Mouse (Mus musculus) midbrain, postnatal 0 days (tissue): ENCODE data around the gene Jarid2. TPM values are rescaled to one million over a fixed set of nuclear protein-coding genes. Genes with fewer than 3 reads are reported as not detected.
"Not testable (repeated sequence)": the region's sequence is repeated elsewhere in the genome, so short reads cannot be mapped to it uniquely, and the experiment has no call there.

Experiments used
- ATAC-seq: fragments of 200-750 bp; cut with Nextera tagmentation; 2 replicates; pipeline ENCODE4 v1.8.0; 2017; ENCODE audit warnings: moderate number of reproducible peaks, mild to moderate bottlenecking, moderate TSS enrichment, moderate library complexity; ENCODE audit not compliant: low FRiP score
- DNase-seq: peaks from one replicate; pipeline ENCODE4 v3.0.0-alpha.2; 2015; ENCODE audit warnings: low spot score
- H3K27ac ChIP-seq: fragments of 300-500 bp; sonication (generic); 2 replicates; pipeline ENCODE4 v1.5.1; 2014; ENCODE audit warnings: low read depth, mild to moderate bottlenecking, low read length, mixed read lengths
- H3K27me3 ChIP-seq: fragments of 300-500 bp; sonication (generic); 2 replicates; pipeline ENCODE4 v1.6.1; 2014; ENCODE audit warnings: low read length, control low read depth, mixed read lengths; ENCODE audit not compliant: insufficient read depth
- H3K36me3 ChIP-seq: fragments of 300-500 bp; sonication (generic); 2 replicates; pipeline ENCODE4 v1.6.1; 2014; ENCODE audit warnings: low read length, control low read depth, mixed read lengths; ENCODE audit not compliant: insufficient read depth
- H3K4me1 ChIP-seq: fragments of 300-500 bp; sonication (generic); 2 replicates; pipeline ENCODE4 v1.6.1; 2014; ENCODE audit warnings: mild to moderate bottlenecking, control low read depth, antibody characterized with exemption, low read length, mixed read lengths; ENCODE audit not compliant: insufficient read depth
- H3K4me2 ChIP-seq: fragments of 300-500 bp; sonication (generic); 2 replicates; pipeline ENCODE4 v1.6.1; 2014; ENCODE audit warnings: low read depth, mild to moderate bottlenecking, low read length, mixed read lengths; ENCODE audit not compliant: poor library complexity, severe bottlenecking
- H3K4me3 ChIP-seq: fragments of 300-500 bp; sonication (generic); 2 replicates; pipeline ENCODE4 v1.5.1; 2014; ENCODE audit warnings: low read depth, mild to moderate bottlenecking, low read length, moderate library complexity
- H3K9ac ChIP-seq: fragments of 300-500 bp; sonication (generic); replicated peaks from 2 replicates; pipeline ENCODE4 v1.6.1; 2014; ENCODE audit warnings: mild to moderate bottlenecking, low read length, moderate library complexity, mixed read lengths; ENCODE audit not compliant: poor library complexity, severe bottlenecking
- H3K9me3 ChIP-seq: fragments of 300-500 bp; sonication (generic); 2 replicates; pipeline ENCODE4 v1.6.1; 2016; ENCODE audit warnings: low read length, control low read depth
- CTCF ChIP-seq: IDR thresholded peaks from 2 replicates; pipeline ENCODE4 v1.5.1; 2016; ENCODE audit warnings: antibody characterized with exemption, mild to moderate bottlenecking
- WGBS: fragments of 180-500 bp; shearing (Covaris S2); extraction: QIAGEN DNeasy Blood & Tissue Kit; methylation state at CpG from one replicate; pipeline ENCODE4 v1.1.7; 2014; 5-methylcytosine and 5-hydroxymethylcytosine counted together
- polyA plus RNA-seq: library from polyadenylated mRNA; unstranded; fragments of >200 nt; fragmentation: Nextera tagmentation; extraction: Ambion mirVana; gene quantifications from 2 replicates; pipeline ENCODE4 v1.2.1, GENCODE M21; 2015
- total RNA-seq: library from RNA; depleted of rRNA; stranded (reverse); fragments of >200 nt; gene quantifications from 2 replicates; pipeline ENCODE4 v1.2.3, GENCODE M21; 2014

The Jarid2 gene
- total and polyA plus RNA-seq, 2 experiments from 2014 or later: 18.0 to 19.3 TPM

GRCm38 (mm10) chr13:44711882-44712281 lies 17.4 kb upstream of the Jarid2 start:
- TF ChIP-seq CTCF: no peak
- ATAC-seq: no peak
- no peaks in the 10 kb centered on the region for H3K9me3 ChIP-seq
- H3K4me2 ChIP-seq: no peak overlapping the region
- H3K4me3 ChIP-seq: no peak overlapping the region
- no peak overlapping the region for H3K9ac ChIP-seq
- no peak for DNase-seq
- 42% methylated on average over 1 of the region's 1 CpGs for WGBS
- H3K36me3 ChIP-seq: no peaks in the 10 kb centered on the region
- H3K4me1 ChIP-seq: no peaks in the 10 kb centered on the region
- H3K27me3 ChIP-seq: no peaks in the 10 kb centered on the region
- H3K27ac ChIP-seq: no peak overlapping the region

GRCm38 (mm10) chr13:44715187-44715885 lies 13.9 kb upstream of the Jarid2 start:
- Histone ChIP-seq H3K4me3 (no peak overlapping the region), H3K27me3 (no peaks in the 10 kb centered on the region), H3K9me3 (no peaks in the 10 kb centered on the region), H3K4me1 (no peaks in the 10 kb centered on the region), H3K9ac (no peak overlapping the region), H3K27ac (no peak overlapping the region), H3K4me2 (no peak overlapping the region), H3K36me3 (no peaks in the 10 kb centered on the region)
- WGBS: 28% methylated on average over 10 of the region's 10 CpGs
- TF ChIP-seq CTCF: no peak
- ATAC-seq (no peak), DNase-seq (no peak)

GRCm38 (mm10) chr13:44717838-44718237 lies 11.4 kb upstream of the Jarid2 start:
- Histone ChIP-seq H3K9ac (no peak overlapping the region), H3K4me3 (no peak overlapping the region), H3K27me3 (no peaks in the 10 kb centered on the region), H3K4me2 (no peak overlapping the region), H3K27ac (no peak overlapping the region), H3K4me1 (no peaks in the 10 kb centered on the region), H3K36me3 (no peaks in the 10 kb centered on the region), H3K9me3 (no peaks in the 10 kb centered on the region)
- DNase-seq: no peak
- 96% methylated on average over 9 of the region's 9 CpGs for WGBS
- TF ChIP-seq CTCF: no peak
- ATAC-seq: no peak

GRCm38 (mm10) chr13:44718465-44718864 lies 10.8 kb upstream of the Jarid2 start:
- H3K27me3 ChIP-seq, H3K36me3 ChIP-seq, ATAC-seq, H3K9me3 ChIP-seq, H3K9ac ChIP-seq, H3K4me1 ChIP-seq, DNase-seq, H3K4me2 ChIP-seq, H3K27ac ChIP-seq, H3K4me3 ChIP-seq: not testable (repeated sequence)
- 88% methylated on average over 5 of the region's 5 CpGs for WGBS

GRCm38 (mm10) chr13:44720094-44720493 lies 9.2 kb upstream of the Jarid2 start:
- no peak overlapping the region for H3K4me3 ChIP-seq
- H3K27me3 ChIP-seq: no peaks in the 10 kb centered on the region
- H3K36me3 ChIP-seq: no peaks in the 10 kb centered on the region
- no peaks in the 10 kb centered on the region for H3K4me1 ChIP-seq
- H3K9me3 ChIP-seq: no peaks in the 10 kb centered on the region
- no peak overlapping the region for H3K9ac ChIP-seq
- TF ChIP-seq CTCF: no peak
- H3K27ac ChIP-seq: no peak overlapping the region
- H3K4me2 ChIP-seq: no peak overlapping the region
- 85% methylated on average over 1 of the region's 1 CpGs for WGBS
- DNase-seq (no peak), ATAC-seq (no peak)

- H3K9ac ChIP-seq: no peak overlapping the region
- no peak for DNase-seq
- no peak for ATAC-seq
- no peaks in the 10 kb centered on the region for H3K9me3 ChIP-seq
- H3K4me2 ChIP-seq: no peak overlapping the region
- no peaks in the 10 kb centered on the region for H3K27me3 ChIP-seq
- no peaks in the 10 kb centered on the region for H3K36me3 ChIP-seq
- H3K4me1 ChIP-seq: no peaks in the 10 kb centered on the region
- no peak overlapping the region for H3K4me3 ChIP-seq
- WGBS: 75% methylated on average over 5 of the region's 5 CpGs
- no peak for TF ChIP-seq CTCF
- H3K27ac ChIP-seq: no peak overlapping the region
Measured at GRCm38 (mm10) chr13:44721891-44722547, 7.3 kb upstream of the Jarid2 start.

- 89% methylated on average over 9 of the region's 9 CpGs for WGBS
Measured at GRCm38 (mm10) chr13:44723522-44723921, 5.8 kb upstream of the Jarid2 start.

More at GRCm38 (mm10) chr13:44723522-44723921, 5.8 kb upstream of the Jarid2 start:
- not testable (repeated sequence) for H3K9ac ChIP-seq, H3K4me3 ChIP-seq, H3K4me2 ChIP-seq, H3K36me3 ChIP-seq, H3K27ac ChIP-seq, H3K27me3 ChIP-seq, DNase-seq, H3K9me3 ChIP-seq, H3K4me1 ChIP-seq, ATAC-seq
